Mouse (Mus musculus) cortical plate, adult 2 months (tissue): ENCODE data around the gene Slc6a5.

Experiments used
- CTCF ChIP-seq: fragments of 200-500 bp; IDR thresholded peaks from 2 replicates; pipeline ENCODE4 v1.5.1; 2011; ENCODE audit warnings: mild to moderate bottlenecking, control low read depth, low read length; ENCODE audit not compliant: insufficient read depth; ENCODE audit errors: extremely low read depth
- POLR2A ChIP-seq: fragments of 200-500 bp; IDR thresholded peaks from 2 replicates; pipeline ENCODE4 v1.6.1; 2011; ENCODE audit warnings: mild to moderate bottlenecking, low read length, control low read depth; ENCODE audit not compliant: insufficient read depth; ENCODE audit errors: extremely low read depth

GRCm38 (mm10) chr7:49915471-49915870 lies 5.5 kb downstream of the Slc6a5 start:
- TF ChIP-seq POLR2A (no peak), CTCF (no peak)
